Mouse (Mus musculus) activated CD4-positive, CD25-positive, alpha-beta regulatory T cell (primary cell): Measurements from ENCODE around the gene 1110002E22Rik. TPM values are rescaled to one million over a fixed set of nuclear protein-coding genes. Genes with fewer than 3 reads are reported as not detected.

Source experiments
- polyA plus RNA-seq, 2 experiments: library from polyadenylated mRNA; unstranded; fragments of 100-300 nt; shearing (Covaris generic); gene quantifications; one replicate each; pipeline ENCODE4 v1.2.1; 2017

1110002E22Rik gene
- under 1 TPM in 1 of 2 experiments, not detected in 1; 0.34 TPM for polyA plus RNA-seq

DNA sequence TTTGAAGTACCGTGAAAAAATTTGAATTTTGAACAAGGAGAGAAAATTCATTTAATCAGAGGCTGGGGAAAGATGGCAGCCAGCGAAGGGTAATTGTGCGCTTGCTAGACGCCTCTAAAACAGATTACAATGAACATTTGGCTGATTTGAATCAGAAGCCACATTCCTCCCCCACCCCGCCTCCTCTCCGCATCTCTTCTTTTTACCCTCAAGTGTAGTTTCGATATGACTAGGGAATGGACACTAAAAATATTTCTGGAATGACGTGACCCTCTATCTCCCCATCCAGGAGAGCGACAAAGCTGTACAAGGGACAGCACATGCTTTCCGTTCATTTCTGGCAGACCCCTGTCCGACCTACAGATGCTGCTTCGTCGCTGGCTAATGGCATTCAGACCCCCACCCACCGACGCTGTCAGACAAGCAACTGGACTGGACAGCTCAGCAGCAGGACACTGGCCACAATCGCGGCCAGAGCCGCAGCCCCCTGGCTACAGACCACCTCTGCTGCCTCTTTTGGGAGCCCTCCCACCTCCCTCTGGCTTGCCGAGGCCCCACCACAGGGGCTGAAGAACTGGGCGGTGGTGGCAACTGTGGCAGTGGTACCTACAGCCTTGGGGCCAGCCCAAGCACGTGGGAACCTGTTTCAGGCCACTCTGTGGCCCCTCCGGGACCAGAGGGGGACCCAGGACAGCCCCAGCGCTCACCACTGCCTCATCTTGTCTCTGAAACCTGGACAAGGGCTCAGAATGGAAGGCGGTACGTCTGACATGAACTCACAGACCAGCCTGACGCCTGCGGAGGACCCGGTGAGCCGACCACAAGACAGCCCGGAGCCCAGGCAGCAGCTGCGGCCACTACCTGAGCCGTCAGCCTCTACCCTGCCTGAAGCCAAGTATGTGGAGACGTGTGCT lies at the start of gene 1110002E22Rik:
Gene 1110002E22Rik (plus strand): TSS at position 321 of the 914 bp plus-strand sequence.

DNA sequence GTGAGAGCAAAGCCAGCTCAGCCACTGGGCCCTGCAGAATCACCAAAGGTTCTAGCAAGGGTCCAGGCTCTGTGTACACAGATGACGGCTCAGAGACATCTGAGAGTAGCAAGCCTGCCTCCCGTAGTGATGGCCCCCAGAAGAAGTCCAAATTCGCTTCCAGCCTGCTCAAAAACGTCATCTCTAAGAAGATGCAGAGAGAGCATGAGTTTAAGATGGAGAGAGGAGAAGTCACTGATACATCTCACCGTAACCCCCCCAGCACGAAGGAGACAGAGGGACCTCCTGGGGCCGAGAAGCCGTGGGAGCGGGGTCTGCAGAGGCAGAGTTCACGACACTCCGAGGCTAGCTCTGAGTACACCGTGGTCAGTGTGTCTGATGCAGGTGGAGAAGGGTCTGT lies 2.4 kb downstream of the 1110002E22Rik start, which contains the start of gene Gm5105:
Gene Gm5105 (minus strand): TSS at position 101 of the 400 bp plus-strand sequence.

Other genes starting within 250 kb of the 1110002E22Rik start
- 1,000 to 10,000 TPM; 1,242 to 1,431 TPM for gene H2afz, start 200.6 kb upstream of the 1110002E22Rik start, polyA plus RNA-seq
- gene Dnajb14, start 197.4 kb upstream of the 1110002E22Rik start, polyA plus RNA-seq, result 10 to 100 TPM in 1 of 2 experiments, 1 to 10 TPM in 1; 6.6 to 10.4 TPM
- gene Lamtor3, start 146.5 kb upstream of the 1110002E22Rik start, polyA plus RNA-seq, result 10 to 100 TPM; 70.8 to 76.7 TPM
- gene Dapp1, start 83.5 kb upstream of the 1110002E22Rik start, polyA plus RNA-seq, result 100 to 1,000 TPM in 1 of 2 experiments, 10 to 100 TPM in 1; 89.7 to 113 TPM
- not detected for gene Gm5105, start 2.3 kb downstream of the 1110002E22Rik start, polyA plus RNA-seq
- 1 to 10 TPM; 4.7 to 7.5 TPM for gene Trmt10a, start 78.4 kb downstream of the 1110002E22Rik start, polyA plus RNA-seq
- 1 to 10 TPM; 2.6 to 2.9 TPM for gene Mttp, start 79.9 kb downstream of the 1110002E22Rik start, polyA plus RNA-seq
- not detected for gene 4930579F01Rik, start 128.8 kb downstream of the 1110002E22Rik start, polyA plus RNA-seq
- under 1 TPM in 1 of 2 experiments, not detected in 1; 0.29 TPM for gene Adh7, start 152.7 kb downstream of the 1110002E22Rik start, polyA plus RNA-seq
- gene Adh1, start 195.9 kb downstream of the 1110002E22Rik start, polyA plus RNA-seq, result 1 to 10 TPM in 1 of 2 experiments, under 1 TPM in 1; 0.98 to 4.3 TPM
- not detected for gene Adh6a, start 248.2 kb downstream of the 1110002E22Rik start, polyA plus RNA-seq